Mouse (Mus musculus) kidney, adult 9 months (tissue): ENCODE measurements around the gene Stoml3.
A peak's percentile ranks its signal among the peaks of the same experiment; 100 is the strongest.

Source experiments
- DNase-seq: peaks from one replicate; pipeline ENCODE4 v3.0.0; 2022

The Stoml3 gene

GRCm38 (mm10) chr3:53488353-53488752 is at the start of gene Stoml3:
Gene Stoml3, plus strand, starts transcription at chr3:53488653.
- DNase-seq, result no peak

- DNase-seq, result no peak
Measured at GRCm38 (mm10) chr3:53445540-53445939, 42.9 kb upstream of the Stoml3 start.

- DNase-seq, result no peak
Measured at GRCm38 (mm10) chr3:53446801-53447200, 41.7 kb upstream of the Stoml3 start.

- DNase-seq, result peak; percentile 84
Measured at GRCm38 (mm10) chr3:53448208-53448607, 40.2 kb upstream of the Stoml3 start.

GRCm38 (mm10) chr3:53450666-53451065 is 37.8 kb upstream of the Stoml3 start:
- DNase-seq, result no peak

GRCm38 (mm10) chr3:53452351-53452750 is 36.1 kb upstream of the Stoml3 start:
- DNase-seq, result no peak

- DNase-seq, result no peak
Measured at GRCm38 (mm10) chr3:53453346-53453745, 35.1 kb upstream of the Stoml3 start.

GRCm38 (mm10) chr3:53454005-53454404 is 34.4 kb upstream of the Stoml3 start:
- DNase-seq, result no peak

- DNase-seq, result no peak
Measured at GRCm38 (mm10) chr3:53454561-53454960, 33.9 kb upstream of the Stoml3 start.

- no peak for DNase-seq
Measured at GRCm38 (mm10) chr3:53454984-53455383, 33.5 kb upstream of the Stoml3 start.

- DNase-seq, result no peak
Measured at GRCm38 (mm10) chr3:53457750-53458149, 30.7 kb upstream of the Stoml3 start.

GRCm38 (mm10) chr3:53460106-53460505 is 28.3 kb upstream of the Stoml3 start:
- no peak for DNase-seq

GRCm38 (mm10) chr3:53462701-53463045 is 25.8 kb upstream of the Stoml3 start:
- DNase-seq, result no peak

- DNase-seq, result peak; percentile 97
Measured at GRCm38 (mm10) chr3:53463046-53463764, 25.2 kb upstream of the Stoml3 start, which contains the start of the genes Nhlrc3 and Proser1. Gene Nhlrc3, minus strand, starts transcription at chr3:53463332. Gene Proser1, plus strand, starts transcription at chr3:53463666.

- DNase-seq, result no peak
Measured at GRCm38 (mm10) chr3:53463765-53464114, 24.7 kb upstream of the Stoml3 start.

GRCm38 (mm10) chr3:53464146-53464698 is 24.2 kb upstream of the Stoml3 start:
- DNase-seq, result peak; percentile 27

GRCm38 (mm10) chr3:53465330-53465729 is 23.1 kb upstream of the Stoml3 start:
- DNase-seq, result no peak

GRCm38 (mm10) chr3:53466481-53466880 is 22.0 kb upstream of the Stoml3 start:
- DNase-seq, result no peak

- DNase-seq, result peak; percentile 38
Measured at GRCm38 (mm10) chr3:53467356-53467755, 21.1 kb upstream of the Stoml3 start.

GRCm38 (mm10) chr3:53469650-53470049 is 18.8 kb upstream of the Stoml3 start:
- peak; percentile 61 for DNase-seq

GRCm38 (mm10) chr3:53472061-53472460 is 16.4 kb upstream of the Stoml3 start:
- peak; percentile 59 for DNase-seq

- DNase-seq, result no peak
Measured at GRCm38 (mm10) chr3:53474179-53474578, 14.3 kb upstream of the Stoml3 start.

GRCm38 (mm10) chr3:53475889-53476288 is 12.6 kb upstream of the Stoml3 start:
- DNase-seq, result peak; percentile 66

- peak; percentile 85 for DNase-seq
Measured at GRCm38 (mm10) chr3:53477468-53477867, 11.0 kb upstream of the Stoml3 start.
